Mouse (Mus musculus) limb, embryonic 14.5 days (tissue): ENCODE measurements around the gene Scnm1. TPM values are rescaled to one million over a fixed set of nuclear protein-coding genes. Genes with fewer than 3 reads are reported as not detected.

Experiments
- ATAC-seq: fragments of 200-750 bp; cut with Nextera tagmentation; 2 replicates; pipeline ENCODE4 v1.8.0; 2017; ENCODE audit warnings: low read depth, moderate number of reproducible peaks, moderate TSS enrichment; ENCODE audit not compliant: low FRiP score
- DNase-seq: peaks from one replicate; pipeline ENCODE4 v3.0.0-alpha.2; 2015; ENCODE audit warnings: low spot score
- H3K27ac ChIP-seq: fragments of 300-500 bp; sonication (generic); replicated peaks from 2 replicates; pipeline ENCODE4 v1.5.1; 2014; ENCODE audit warnings: low read depth, mild to moderate bottlenecking, low read length, moderate library complexity, mixed read lengths
- H3K27me3 ChIP-seq: fragments of 300-500 bp; sonication (generic); 2 replicates; pipeline ENCODE4 v1.6.1; 2014; ENCODE audit warnings: low read length, mixed read lengths; ENCODE audit not compliant: control insufficient read depth, insufficient read depth
- H3K36me3 ChIP-seq: fragments of 300-500 bp; sonication (generic); 2 replicates; pipeline ENCODE4 v1.6.1; 2014; ENCODE audit warnings: mild to moderate bottlenecking, low read length, moderate library complexity, mixed read lengths; ENCODE audit not compliant: control insufficient read depth, insufficient read depth
- H3K4me1 ChIP-seq: fragments of 300-500 bp; sonication (generic); 2 replicates; pipeline ENCODE4 v1.6.1; 2014; ENCODE audit warnings: antibody characterized with exemption, low read length, mixed read lengths; ENCODE audit not compliant: control insufficient read depth, insufficient read depth
- H3K4me2 ChIP-seq: fragments of 300-500 bp; sonication (generic); replicated peaks from 2 replicates; pipeline ENCODE4 v1.6.1; 2014; ENCODE audit warnings: low read depth, mild to moderate bottlenecking, low read length, moderate library complexity; ENCODE audit not compliant: severe bottlenecking
- H3K4me3 ChIP-seq: fragments of 300-500 bp; sonication (generic); replicated peaks from 2 replicates; pipeline ENCODE4 v1.5.1; 2014; ENCODE audit warnings: low read length
- H3K9ac ChIP-seq: fragments of 300-500 bp; sonication (generic); 2 replicates; pipeline ENCODE4 v1.6.1; 2014; ENCODE audit warnings: mild to moderate bottlenecking, low read depth, low read length, moderate library complexity; ENCODE audit not compliant: severe bottlenecking
- H3K9me3 ChIP-seq: fragments of 300-500 bp; sonication (generic); 2 replicates; pipeline ENCODE4 v1.6.1; 2016; ENCODE audit warnings: low read length; ENCODE audit not compliant: control insufficient read depth
- POLR2A ChIP-seq: fragments of 200-500 bp; IDR thresholded peaks from 2 replicates; pipeline ENCODE4 v1.8.0; 2012; ENCODE audit warnings: inconsistent platforms, mild to moderate bottlenecking, moderate library complexity, borderline replicate concordance; ENCODE audit not compliant: insufficient read depth, insufficient read length; ENCODE audit errors: extremely low read depth
- WGBS: fragments of 180-500 bp; shearing (Covaris S2); extraction: QIAGEN DNeasy Blood & Tissue Kit; methylation state at CpG from one replicate; pipeline ENCODE4 v1.1.7; 2014; 5-methylcytosine and 5-hydroxymethylcytosine counted together
- polyA plus RNA-seq, 2 experiments: library from polyadenylated mRNA; depleted of rRNA in 1 of 2; stranded (reverse) in 1 of 2; unstranded in 1 of 2; fragments of >200 nt; fragmentation: Nextera tagmentation in 1 of 2; extraction: Ambion mirVana in 1 of 2; gene quantifications; 2 replicates each; pipeline versions ENCODE4 v1.2.1 to v1.2.3; 2012 to 2014

Scnm1 gene
- polyA plus RNA-seq, 2 experiments = 65.7 to 106 TPM

DNA sequence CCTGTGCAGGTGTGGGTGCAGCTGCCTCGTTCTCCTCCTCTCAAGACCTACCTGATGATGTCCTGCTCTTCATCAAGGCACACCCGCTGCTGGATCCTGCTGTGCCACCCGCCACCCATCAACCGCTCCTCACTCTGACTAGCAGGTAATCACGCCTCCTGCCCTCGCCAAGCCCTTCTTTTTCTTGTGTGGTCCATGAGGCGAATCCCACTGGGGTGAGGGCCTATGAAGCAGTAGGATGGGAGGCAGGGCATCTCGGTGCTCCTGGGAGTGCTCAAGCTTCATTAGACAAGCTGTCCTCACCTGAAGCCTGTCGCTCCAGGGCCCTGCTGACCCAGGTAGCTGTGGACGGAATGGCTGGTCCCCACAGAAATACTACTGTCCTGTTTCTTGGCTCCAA, 36.2 kb upstream of the Scnm1 start:
- DNase-seq (no peak), ATAC-seq (no peak)
- no peak for TF ChIP-seq POLR2A
- Histone ChIP-seq H3K4me2 (no peak overlapping the region), H3K36me3 (peaks cover 83% of the 10 kb centered on the region), H3K4me3 (no peak overlapping the region), H3K27ac (no peak overlapping the region), H3K27me3 (peaks cover 30% of the 10 kb centered on the region), H3K4me1 (peaks cover 5% of the 10 kb centered on the region; the same call in 1 of the 2 replicates), H3K9ac (no peak overlapping the region), H3K9me3 (no peaks in the 10 kb centered on the region)
- 90% methylated on average over 10 of the region's 10 CpGs for WGBS

DNA sequence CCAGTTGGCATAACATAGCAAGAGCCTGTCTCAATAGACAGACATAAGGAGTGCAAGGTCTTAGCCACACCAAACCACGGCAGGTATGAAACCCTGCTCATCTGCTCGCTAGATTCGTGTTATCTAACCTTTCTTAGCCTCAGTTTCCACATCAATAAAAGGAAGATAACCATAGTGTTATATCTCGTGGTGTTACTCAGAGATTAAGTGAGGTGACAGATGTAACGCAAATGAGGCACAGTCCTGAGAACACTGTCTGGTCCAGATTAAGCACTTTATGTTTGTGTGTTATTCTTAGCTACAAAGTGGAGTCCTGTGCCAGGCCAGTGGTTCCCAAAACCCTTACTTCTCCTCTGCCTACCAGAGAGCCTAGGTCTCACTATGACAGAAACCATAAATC, 31.0 kb upstream of the Scnm1 start:
- DNase-seq (no peak), ATAC-seq (no peak)
- Histone ChIP-seq H3K4me1 (peaks cover 10% of the 10 kb centered on the region; the same call in 1 of the 2 replicates), H3K36me3 (peaks cover 54% of the 10 kb centered on the region), H3K4me2 (no peak overlapping the region), H3K9me3 (no peaks in the 10 kb centered on the region), H3K4me3 (no peak overlapping the region), H3K27me3 (no peaks in the 10 kb centered on the region), H3K27ac (no peak overlapping the region), H3K9ac (no peak overlapping the region)
- TF ChIP-seq POLR2A = no peak
- 85% methylated on average over 5 of the region's 5 CpGs for WGBS

DNA sequence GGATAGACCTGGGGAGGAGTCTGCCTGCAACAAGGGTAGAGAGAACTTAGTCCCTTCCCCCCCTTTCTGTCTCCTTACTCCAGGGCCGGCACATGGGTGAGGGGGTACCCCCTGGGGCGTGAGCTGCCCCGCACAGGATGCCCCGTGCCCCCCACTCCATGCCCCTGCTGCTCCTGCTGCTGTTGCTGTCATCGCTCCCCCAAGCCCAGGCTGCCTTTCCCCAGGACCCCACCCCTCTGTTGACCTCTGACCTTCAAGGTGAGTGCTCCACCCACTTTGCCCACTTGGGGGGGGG, 30.4 kb upstream of the Scnm1 start:
- no peak for DNase-seq
- 70% methylated on average over 4 of the region's 5 CpGs for WGBS
- Histone ChIP-seq H3K27ac (no peak overlapping the region), H3K27me3 (no peaks in the 10 kb centered on the region), H3K36me3 (peaks cover 48% of the 10 kb centered on the region), H3K4me2 (no peak overlapping the region), H3K9me3 (no peaks in the 10 kb centered on the region), H3K9ac (no peak overlapping the region), H3K4me1 (peaks cover 15% of the 10 kb centered on the region; the same call in 1 of the 2 replicates), H3K4me3 (no peak overlapping the region)
- TF ChIP-seq POLR2A = no peak
- ATAC-seq = no peak

DNA sequence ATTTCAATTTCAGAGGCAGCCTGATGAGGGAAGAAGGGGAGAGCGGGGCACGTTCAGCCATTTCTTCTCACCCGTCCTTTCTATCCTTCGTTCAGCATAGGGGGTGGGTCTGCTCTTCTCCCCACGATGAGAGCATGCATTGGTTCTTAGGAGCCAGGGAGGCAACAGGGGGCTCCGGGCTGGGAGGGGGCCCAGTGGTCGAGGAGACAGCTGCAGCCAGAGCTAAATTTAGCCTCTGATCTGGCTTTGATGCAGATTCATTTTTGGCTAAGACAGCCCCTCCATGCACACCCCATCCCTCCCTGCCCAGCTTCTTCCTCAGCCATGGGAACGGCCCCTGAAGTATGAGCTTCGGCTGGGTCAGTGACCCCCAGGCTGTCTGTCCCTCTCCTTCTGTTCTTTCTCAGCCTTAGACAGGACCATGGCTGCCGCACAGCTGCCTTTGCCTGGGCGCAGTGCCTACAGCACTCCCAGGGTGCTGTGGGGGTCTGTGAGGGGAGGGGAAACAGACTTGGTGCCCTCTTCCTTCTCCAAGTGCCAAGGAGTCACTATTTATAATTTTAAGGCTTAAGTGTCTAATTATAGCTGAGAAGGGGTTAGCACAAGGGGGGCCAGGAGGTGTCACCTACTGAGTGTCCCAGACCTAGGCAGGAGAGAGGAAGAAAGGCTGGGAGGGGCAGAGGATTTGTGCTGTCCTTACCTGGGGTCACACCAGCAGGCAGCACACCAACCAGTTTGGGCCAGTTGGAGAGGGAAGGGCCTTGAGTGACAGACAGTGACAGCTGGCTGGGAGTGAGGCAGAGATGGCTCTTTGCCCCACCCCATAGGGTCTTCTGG, 29.8 kb upstream of the Scnm1 start:
- Histone ChIP-seq H3K9me3 (no peaks in the 10 kb centered on the region), H3K4me3 (no peak overlapping the region), H3K4me2 (no peak overlapping the region), H3K36me3 (peaks cover 42% of the 10 kb centered on the region), H3K4me1 (peaks cover 15% of the 10 kb centered on the region; the same call in 1 of the 2 replicates), H3K9ac (no peak overlapping the region), H3K27ac (no peak overlapping the region; the same call in 1 of the 2 replicates), H3K27me3 (no peaks in the 10 kb centered on the region)
- WGBS = 55% methylated on average over 11 of the region's 11 CpGs
- ATAC-seq (0 out of 2 replicates have a peak, but pooled peaks have one; percentile 4), DNase-seq (peak; percentile 35)
- TF ChIP-seq POLR2A = no peak

DNA sequence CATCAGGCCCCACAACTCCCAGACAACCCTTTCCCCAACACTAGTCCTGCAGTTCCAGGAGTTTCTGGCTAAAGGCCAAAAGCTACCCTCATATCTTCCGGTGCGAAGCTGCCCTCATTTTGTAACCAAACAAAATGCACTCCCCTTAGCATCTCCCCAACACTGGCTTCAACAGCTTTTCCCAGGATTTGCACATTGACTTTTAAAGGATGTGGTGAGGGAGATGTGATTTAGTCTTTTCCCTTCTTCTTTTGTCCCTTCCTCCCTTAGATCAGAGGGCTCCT, 28.5 kb upstream of the Scnm1 start:
- H3K9ac ChIP-seq = no peak overlapping the region
- no peak for ATAC-seq
- H3K27me3 ChIP-seq = no peaks in the 10 kb centered on the region
- TF ChIP-seq POLR2A = no peak
- no peak overlapping the region for H3K27ac ChIP-seq
- H3K4me3 ChIP-seq = peak overlapping the region; percentile 93
- H3K9me3 ChIP-seq = no peaks in the 10 kb centered on the region
- H3K4me1 ChIP-seq = peaks cover 15% of the 10 kb centered on the region; the same call in 1 of the 2 replicates
- H3K36me3 ChIP-seq = peaks cover 28% of the 10 kb centered on the region
- peak overlapping the region; percentile 82 for H3K4me2 ChIP-seq
- no peak for DNase-seq
- WGBS = 29% methylated on average over 2 of the region's 2 CpGs
